Mouse (Mus musculus) embryo, embryonic 9.5 days (tissue): Measurements from ENCODE around the gene March4.

Experiments
- DNase-seq: peaks from one replicate; pipeline ENCODE4 v3.0.0-alpha.2; 2017; ENCODE audit errors: extremely low spot score

Gene March4

GRCm38 (mm10) chr1:72536611-72537351, at the start of gene March4:
Gene March4, minus strand, starts transcription at chr1:72536930.
- peak; percentile 82 for DNase-seq

- no peak for DNase-seq
Observed at GRCm38 (mm10) chr1:72585971-72586875, 49.5 kb upstream of the March4 start.

GRCm38 (mm10) chr1:72583906-72584305, 47.2 kb upstream of the March4 start:
- DNase-seq = no peak

GRCm38 (mm10) chr1:72582947-72583731, 46.4 kb upstream of the March4 start, which contains the start of gene Smarcal1:
Gene Smarcal1, plus strand, starts transcription at chr1:72583251.
- DNase-seq = peak; percentile 94

GRCm38 (mm10) chr1:72578806-72579205, 42.1 kb upstream of the March4 start:
- DNase-seq = peak; percentile 28

- no peak for DNase-seq
Observed at GRCm38 (mm10) chr1:72578351-72578750, 41.6 kb upstream of the March4 start.

GRCm38 (mm10) chr1:72577481-72577922, 40.8 kb upstream of the March4 start:
- peak; percentile 40 for DNase-seq

- DNase-seq = no peak
Observed at GRCm38 (mm10) chr1:72575121-72575520, 38.4 kb upstream of the March4 start.

- no peak for DNase-seq
Observed at GRCm38 (mm10) chr1:72574608-72575007, 37.9 kb upstream of the March4 start.

- no peak for DNase-seq
Observed at GRCm38 (mm10) chr1:72574047-72574446, 37.3 kb upstream of the March4 start.

GRCm38 (mm10) chr1:72568725-72569124, 32.0 kb upstream of the March4 start:
- no peak for DNase-seq

GRCm38 (mm10) chr1:72567056-72567455, 30.3 kb upstream of the March4 start:
- DNase-seq = no peak

GRCm38 (mm10) chr1:72564334-72564962, 27.7 kb upstream of the March4 start:
- DNase-seq = no peak

- no peak for DNase-seq
Observed at GRCm38 (mm10) chr1:72558625-72559024, 21.9 kb upstream of the March4 start.

GRCm38 (mm10) chr1:72556471-72556870, 19.7 kb upstream of the March4 start:
- no peak for DNase-seq

- no peak for DNase-seq
Observed at GRCm38 (mm10) chr1:72550317-72550716, 13.6 kb upstream of the March4 start.

GRCm38 (mm10) chr1:72538266-72538665, 1.5 kb upstream of the March4 start:
- DNase-seq = no peak

- peak; percentile 24 for DNase-seq
Observed at GRCm38 (mm10) chr1:72535725-72536571, 782 bp downstream of the March4 start.

- no peak for DNase-seq
Observed at GRCm38 (mm10) chr1:72533439-72533838, 3.3 kb downstream of the March4 start.

GRCm38 (mm10) chr1:72532926-72533325, 3.8 kb downstream of the March4 start:
- DNase-seq = no peak
